Mouse (Mus musculus): ENCODE results near the gene Gm614.
A peak's percentile ranks its signal among the peaks of the same experiment; 100 is the strongest.

Gm614 gene

GRCm38 (mm10) chrX:101260441-101261325 lies 3.1 kb downstream of the Gm614 start:
- DNase-seq (ENCODE audit: low read depth) = peak; percentile 67

- peak; percentile 77 for DNase-seq (ENCODE audit: low read depth)
Observed at GRCm38 (mm10) chrX:101256603-101257002, 7.2 kb downstream of the Gm614 start.

- no peak for DNase-seq (ENCODE audit: low read depth)
Observed at GRCm38 (mm10) chrX:101254740-101255139, 9.1 kb downstream of the Gm614 start.

GRCm38 (mm10) chrX:101253952-101254729 lies 9.7 kb downstream of the Gm614 start, which contains the start of gene Foxo4:
Gene Foxo4 (plus strand): TSS chrX:101254528.
- peak; percentile 92 for DNase-seq (ENCODE audit: low read depth)

GRCm38 (mm10) chrX:101245011-101245410 lies 18.8 kb downstream of the Gm614 start:
- peak; percentile 8 for DNase-seq (ENCODE audit: low read depth)

GRCm38 (mm10) chrX:101222796-101223162 lies 41.0 kb downstream of the Gm614 start:
- no peak for DNase-seq (ENCODE audit: low read depth)

- DNase-seq (ENCODE audit: low read depth) = peak; percentile 91
Observed at GRCm38 (mm10) chrX:101221834-101222795, 41.7 kb downstream of the Gm614 start, which contains the start of gene Snx12. Gene Snx12 (minus strand): TSS chrX:101222563.

All from induced T-regulatory cell, adult 2 months (primary cell).